ENCODE assay signal across 8 mouse cellular contexts in the genomic region with DNA sequence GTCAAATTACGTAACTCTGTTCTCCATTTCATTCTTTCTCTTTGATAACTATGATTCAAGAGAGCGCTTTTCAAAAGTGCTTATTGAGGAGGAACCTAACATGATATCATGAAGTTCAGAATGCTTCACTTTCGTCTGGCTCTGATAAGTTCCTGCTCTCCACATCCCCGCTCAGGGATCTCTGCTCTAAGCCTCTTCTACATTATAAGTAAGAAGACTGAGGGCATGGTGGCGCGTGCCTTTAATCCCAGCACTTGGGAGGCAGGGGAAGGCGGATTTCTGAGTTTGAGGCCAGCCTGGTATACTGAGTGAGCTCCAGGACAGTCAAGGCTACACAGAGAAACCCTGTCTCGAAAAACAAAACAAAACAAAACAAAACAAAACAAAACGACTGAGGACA. TPM values are rescaled to one million over a fixed set of nuclear protein-coding genes. Genes with fewer than 3 reads are reported as not detected.
DNase-seq lines count a peak whose midpoint lies in the region; ATAC-seq lines count a peak whose summit lies in the region.

No protein-coding gene starts in this region.

- H3K9ac ChIP-seq in heart, embryonic 14.5 days (ENCODE audit: low read length): peak overlapping the region; percentile 91
- peak overlapping the region; percentile 90 for H3K9ac ChIP-seq in limb, embryonic 13.5 days
- peak overlapping the region; percentile 73 for H3K9ac ChIP-seq in neural tube, embryonic 12.5 days

- peak overlapping the region; percentile 86 for H3K4me2 ChIP-seq in heart, embryonic 14.5 days (ENCODE audit: low read length)
- H3K4me2 ChIP-seq in limb, embryonic 13.5 days (replicated peaks): peak overlapping the region; percentile 91
- H3K4me2 ChIP-seq in neural tube, embryonic 12.5 days (replicated peaks): peak overlapping the region; percentile 83

- peak; percentile 24 to 25 for DNase-seq in right cerebral cortex, postnatal 10 days (ENCODE audit: low spot score in 2 of 2)
- DNase-seq in right cerebral cortex, adult 2 months (ENCODE audit: low spot score in 2 of 2): no peak
- DNase-seq in c-Kit-positive CD71-positive TER-119-positive erythroid progenitor cells, embryonic 14.5 days (ENCODE audit: low spot score): peak; percentile 29
- no peak for DNase-seq in spleen, postnatal 36 days (ENCODE audit: low spot score in 2 of 2)

- H3K36me3 ChIP-seq in heart, embryonic 14.5 days (ENCODE audit: control insufficient read depth, insufficient read depth, low read length): peaks cover 10% of the 10 kb centered on the region; the same call in 1 of the 2 replicates
- H3K36me3 ChIP-seq in limb, embryonic 13.5 days: peaks cover 14% of the 10 kb centered on the region; the same call in 1 of the 2 replicates
- H3K36me3 ChIP-seq in neural tube, embryonic 12.5 days: 0 out of 2 replicates have a peak, but pooled peaks cover 5% of the 10 kb centered on the region

- no peaks in the 10 kb centered on the region for H3K9me3 ChIP-seq in heart, embryonic 14.5 days (ENCODE audit: control insufficient read depth, low read length)
- H3K9me3 ChIP-seq in limb, embryonic 13.5 days: no peaks in the 10 kb centered on the region
- no peaks in the 10 kb centered on the region for H3K9me3 ChIP-seq in neural tube, embryonic 12.5 days

- no peak overlapping the region for H3K27ac ChIP-seq in heart, embryonic 14.5 days (replicated peaks in 1 of 2; ENCODE audit: control insufficient read depth in 1 of 2, insufficient read depth in 1 of 2, low read depth in 2 of 2, low read length in 2 of 2)
- H3K27ac ChIP-seq in limb, embryonic 13.5 days: no peak overlapping the region
- H3K27ac ChIP-seq in neural tube, embryonic 12.5 days: no peak overlapping the region

- H3K4me3 ChIP-seq in heart, embryonic 14.5 days (ENCODE audit: control insufficient read depth in 1 of 2, insufficient read depth in 1 of 2, low read depth in 1 of 2, low read length in 2 of 2): peak overlapping the region; percentile 59 to 88
- H3K4me3 ChIP-seq in limb, embryonic 13.5 days: peak overlapping the region; percentile 91
- H3K4me3 ChIP-seq in neural tube, embryonic 12.5 days: peak overlapping the region; percentile 84

- ATAC-seq in heart, embryonic 14.5 days (ENCODE audit: insufficient number of reproducible peaks, insufficient read depth, low FRiP score, low read depth): no peak
- no peak for ATAC-seq in limb, embryonic 13.5 days (ENCODE audit: low FRiP score, low read depth)
- no peak for ATAC-seq in neural tube, embryonic 12.5 days (ENCODE audit: low FRiP score, low read depth)
- ATAC-seq in megakaryocyte-erythroid progenitor cell, adult 5-6 weeks (replicated peaks; ENCODE audit: low FRiP score, low TSS enrichment, poor library complexity, severe bottlenecking): no peak

- peaks cover 2 to 9% of the 10 kb centered on the region in 2 experiments; a peak in 1 of 4 replicates for H3K4me1 ChIP-seq in heart, embryonic 14.5 days (ENCODE audit: control insufficient read depth in 2 of 2, insufficient read depth in 2 of 2, low read length in 2 of 2)
- H3K4me1 ChIP-seq in limb, embryonic 13.5 days: peaks cover 24% of the 10 kb centered on the region
- peaks cover 15% of the 10 kb centered on the region for H3K4me1 ChIP-seq in neural tube, embryonic 12.5 days

- 15% methylated on average over 9 of the region's 9 CpGs for WGBS in heart, embryonic 14.5 days
- WGBS in limb, embryonic 13.5 days: 20% methylated on average over 9 of the region's 9 CpGs
- WGBS in neural tube, embryonic 12.5 days: 25% methylated on average over 9 of the region's 9 CpGs

- H3K27me3 ChIP-seq in heart, embryonic 14.5 days (ENCODE audit: control insufficient read depth, insufficient read depth, low read length): peaks cover 3% of the 10 kb centered on the region; the same call in 1 of the 2 replicates
- peaks cover 8% of the 10 kb centered on the region for H3K27me3 ChIP-seq in limb, embryonic 13.5 days
- no peaks in the 10 kb centered on the region for H3K27me3 ChIP-seq in neural tube, embryonic 12.5 days (replicated peaks)

RNA-seq across cellular contexts. Expression of gene Stx18, which starts 0.3 kb away (rescaled TPM):
- polyA plus RNA-seq in heart, embryonic 14.5 days (2014; fragmentation: Nextera tagmentation; extraction: Ambion mirVana): 27.3 and 30.2 TPM in 2 replicates
- 64.5 and 69.3 TPM in 2 replicates for polyA plus RNA-seq in limb, embryonic 13.5 days (2015; fragmentation: Nextera tagmentation; extraction: Ambion mirVana)
- polyA plus RNA-seq in neural tube, embryonic 12.5 days (2016; fragmentation: Nextera tagmentation; extraction: Ambion mirVana): 40.6 and 43.2 TPM in 2 replicates
- total RNA-seq in megakaryocyte-erythroid progenitor cell, adult 5-6 weeks (2014; fragmentation: Nextera tagmentation): 16.6 and 24.0 TPM in 2 replicates
- 26.9 and 31.5 TPM in 2 replicates for total RNA-seq in megakaryocyte-erythroid progenitor cell, adult 5-6 weeks (2017)

Comparison
In these comparisons a context has a peak if more than half of its experiments do, and no peak if none do; other contexts are left out.
1. DNase-seq: peak in right cerebral cortex, postnatal 10 days (2 of 2) and c-Kit-positive CD71-positive TER-119-positive erythroid progenitor cells, embryonic 14.5 days (single experiment); none in right cerebral cortex, adult 2 months (0 of 2) and spleen, postnatal 36 days (0 of 2).
2. Peak in every context shown above with its lines, with median percentiles within 50 percentile points of each other: H3K4me2 ChIP-seq, H3K4me3 ChIP-seq and H3K9ac ChIP-seq.